Mouse (Mus musculus) embryonic fibroblast, embryonic 13.5 days (primary cell): ENCODE results near the gene Dlgap4.

ENCODE experiments used
- CTCF ChIP-seq: IDR thresholded peaks from 2 replicates; pipeline ENCODE4 v1.5.1; 2011; ENCODE audit warnings: mild to moderate bottlenecking, control low read depth, low read length, moderate library complexity, borderline replicate concordance; ENCODE audit not compliant: insufficient read depth
- POLR2A ChIP-seq: IDR thresholded peaks from 2 replicates; pipeline ENCODE4 v1.6.1; 2011; ENCODE audit warnings: low read depth, mild to moderate bottlenecking, control low read depth, low read length, moderate library complexity

DNA sequence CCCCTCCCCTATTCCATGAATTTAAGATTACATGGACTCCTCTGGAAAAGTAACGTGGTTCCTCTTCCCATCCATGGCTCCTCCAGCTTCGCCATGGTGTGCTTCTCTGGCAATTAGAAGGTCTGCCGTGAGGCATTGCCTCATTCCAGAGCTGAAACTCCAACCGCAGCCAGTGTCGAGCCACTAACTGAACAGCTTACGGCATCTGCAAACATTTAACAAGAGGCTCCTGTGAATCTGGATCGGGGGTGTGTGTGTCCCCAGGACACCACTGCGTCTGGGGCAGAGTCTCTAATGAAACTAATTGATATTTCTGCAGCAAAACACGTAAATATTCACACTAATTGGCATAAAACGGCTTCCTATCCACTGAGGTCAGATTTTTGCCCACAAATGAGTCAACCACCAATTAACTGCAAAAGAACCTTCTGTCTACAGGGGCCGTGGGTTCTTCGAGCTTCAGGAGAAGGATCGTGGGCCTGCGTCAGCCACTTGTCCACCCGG lies 18.5 kb upstream of the Dlgap4 start:
- TF ChIP-seq CTCF = no peak
- TF ChIP-seq POLR2A = no peak
